Mouse (Mus musculus) hindbrain, embryonic 10.5 days (tissue): Measurements from ENCODE around the gene Tnfrsf13c. TPM values are rescaled to one million over a fixed set of nuclear protein-coding genes. Genes with fewer than 3 reads are reported as not detected.

Source experiments
- DNase-seq: peaks from one replicate; pipeline ENCODE4 v3.0.0-alpha.2; 2017; ENCODE audit warnings: low spot score
- H3K27ac ChIP-seq: fragments of 300-500 bp; sonication (generic); 2 replicates; pipeline ENCODE4 v1.5.1; 2016; ENCODE audit warnings: mild to moderate bottlenecking, moderate library complexity
- H3K27me3 ChIP-seq: fragments of 300-500 bp; sonication (generic); 2 replicates; pipeline ENCODE4 v1.6.1; 2016; ENCODE audit warnings: mild to moderate bottlenecking; ENCODE audit not compliant: poor library complexity, insufficient read depth, severe bottlenecking
- H3K36me3 ChIP-seq: fragments of 300-500 bp; sonication (generic); 2 replicates; pipeline ENCODE4 v1.6.1; 2016; ENCODE audit warnings: mild to moderate bottlenecking, moderate library complexity
- H3K4me1 ChIP-seq: fragments of 300-500 bp; sonication (generic); replicated peaks from 2 replicates; pipeline ENCODE4 v1.6.1; 2016; ENCODE audit warnings: mild to moderate bottlenecking
- H3K4me3 ChIP-seq: fragments of 300-500 bp; sonication (generic); 2 replicates; pipeline ENCODE4 v1.5.1; 2016; ENCODE audit warnings: mild to moderate bottlenecking, moderate library complexity
- H3K9me3 ChIP-seq: fragments of 300-500 bp; sonication (generic); 2 replicates; pipeline ENCODE4 v1.6.1; 2016; ENCODE audit warnings: mild to moderate bottlenecking, moderate library complexity
- WGBS: fragments of 180-500 bp; shearing (Covaris S2); methylation state at CpG from one replicate; pipeline ENCODE4 v1.1.7; 2016; 5-methylcytosine and 5-hydroxymethylcytosine counted together
- microRNA counts: library from miRNA; unstranded; fragments of <30 nt; microRNA quantifications from one replicate; lab custom pipeline; 2017
- polyA plus RNA-seq: library from polyadenylated mRNA; unstranded; fragments of >200 nt; fragmentation: Nextera tagmentation; extraction: Ambion mirVana; gene quantifications from 2 replicates; pipeline ENCODE4 v1.2.1, GENCODE M21; 2016

The Tnfrsf13c gene
- polyA plus RNA-seq, 1 experiment from 2014 or later: 0.18 TPM

DNA sequence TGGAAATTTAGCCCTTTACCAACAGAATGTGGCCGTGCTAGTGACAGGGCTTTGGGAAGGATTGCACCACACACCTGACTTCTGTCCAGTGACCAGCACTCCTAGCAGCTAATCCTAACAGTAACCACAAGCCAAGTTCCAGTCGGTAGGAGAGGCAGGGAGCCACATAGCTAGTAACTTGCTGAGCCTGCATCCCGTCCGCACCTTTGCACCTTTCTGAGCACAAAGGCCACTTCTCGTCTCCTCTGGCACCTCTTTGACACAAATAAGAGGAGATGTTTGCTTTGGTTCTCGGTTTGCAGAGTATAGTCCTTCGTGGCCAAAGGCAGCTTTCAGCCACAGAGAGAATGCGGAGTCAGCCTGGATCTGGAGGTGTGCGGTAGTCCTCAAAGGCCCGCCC is 39.5 kb downstream of the Tnfrsf13c start:
- peaks cover 31% of the 10 kb centered on the region for H3K9me3 ChIP-seq
- H3K27me3 ChIP-seq: no peaks in the 10 kb centered on the region
- H3K36me3 ChIP-seq: peaks cover 100% of the 10 kb centered on the region
- no peak overlapping the region for H3K4me3 ChIP-seq
- H3K4me1 ChIP-seq: 0 out of 2 replicates have a peak, but pooled peaks cover 5% of the 10 kb centered on the region
- DNase-seq: no peak
- 91% methylated on average over 10 of the region's 10 CpGs for WGBS
- peak overlapping the region; percentile 35; the same call in 1 of the 2 replicates for H3K27ac ChIP-seq

- Histone ChIP-seq H3K27me3 (no peaks in the 10 kb centered on the region), H3K36me3 (peaks cover 100% of the 10 kb centered on the region), H3K4me1 (0 out of 2 replicates have a peak, but pooled peaks cover 5% of the 10 kb centered on the region), H3K27ac (peak overlapping the region; percentile 19; the same call in 1 of the 2 replicates), H3K4me3 (no peak overlapping the region), H3K9me3 (peaks cover 35% of the 10 kb centered on the region)
- 71% methylated on average over 7 of the region's 7 CpGs for WGBS
- DNase-seq: no peak
These were observed 40.0 kb downstream of the Tnfrsf13c start for GRCm38 (mm10) chr15:82184183-82184582.

GRCm38 (mm10) chr15:82183596-82183995 is 40.6 kb downstream of the Tnfrsf13c start:
- Histone ChIP-seq H3K4me1 (0 out of 2 replicates have a peak, but pooled peaks cover 5% of the 10 kb centered on the region), H3K36me3 (peaks cover 100% of the 10 kb centered on the region), H3K4me3 (no peak overlapping the region), H3K27me3 (no peaks in the 10 kb centered on the region), H3K27ac (peak overlapping the region; percentile 19), H3K9me3 (peaks cover 36% of the 10 kb centered on the region)
- 66% methylated on average over 10 of the region's 10 CpGs for WGBS
- no peak for DNase-seq

DNA sequence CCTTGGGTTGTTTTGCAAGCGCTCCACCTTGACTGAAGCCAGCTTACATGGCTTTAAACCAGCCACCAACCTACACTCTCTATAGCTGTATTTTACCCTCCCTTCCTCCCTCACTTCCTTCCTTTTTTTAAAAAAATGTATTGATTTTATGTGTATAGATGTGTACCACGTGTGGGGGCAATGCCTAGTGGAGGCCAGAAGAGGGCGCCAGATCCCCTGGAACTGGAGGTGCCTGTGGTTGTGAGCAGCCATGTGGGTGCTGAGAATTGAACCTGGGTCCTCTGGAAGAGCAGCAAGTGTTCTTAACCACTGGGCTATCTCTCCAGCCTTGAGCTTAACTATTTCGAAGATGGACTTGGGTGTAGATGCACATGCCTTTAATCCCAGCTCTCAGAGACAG is 41.9 kb downstream of the Tnfrsf13c start:
- H3K27ac ChIP-seq: no peak overlapping the region
- 0 out of 2 replicates have a peak, but pooled peaks cover 5% of the 10 kb centered on the region for H3K4me1 ChIP-seq
- no peak for DNase-seq
- peaks cover 36% of the 10 kb centered on the region for H3K9me3 ChIP-seq
- H3K27me3 ChIP-seq: no peaks in the 10 kb centered on the region
- H3K4me3 ChIP-seq: no peak overlapping the region
- H3K36me3 ChIP-seq: peaks cover 100% of the 10 kb centered on the region
- 95% methylated on average over 4 of the region's 4 CpGs for whole genome bisulfite sequencing

DNA sequence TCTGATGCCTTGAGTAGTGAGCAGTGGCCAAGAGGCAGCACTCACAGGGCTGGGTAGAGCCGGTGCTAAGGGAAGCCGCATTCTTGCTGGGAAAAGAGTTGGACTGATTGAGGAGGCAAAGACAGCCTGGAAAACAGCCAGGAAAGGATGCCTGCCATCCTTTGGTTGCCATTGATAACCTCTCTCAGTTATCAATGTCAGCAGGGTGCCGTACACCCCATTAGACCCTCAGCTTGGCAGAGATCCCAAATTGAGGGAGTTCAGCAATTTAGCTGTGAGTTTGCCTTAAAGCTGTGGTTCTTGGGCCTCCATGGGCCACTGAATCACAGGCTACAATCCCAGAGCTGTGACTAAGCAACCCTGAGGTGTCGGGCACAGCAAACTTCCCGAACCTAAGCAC is 43.0 kb downstream of the Tnfrsf13c start:
- Histone ChIP-seq H3K9me3 (peaks cover 31% of the 10 kb centered on the region), H3K27me3 (no peaks in the 10 kb centered on the region), H3K36me3 (peaks cover 100% of the 10 kb centered on the region), H3K27ac (no peak overlapping the region), H3K4me3 (no peak overlapping the region), H3K4me1 (0 out of 2 replicates have a peak, but pooled peaks cover 5% of the 10 kb centered on the region)
- no peak for DNase-seq
- WGBS: 96% methylated on average over 5 of the region's 5 CpGs

GRCm38 (mm10) chr15:82177743-82178290 is 46.4 kb downstream of the Tnfrsf13c start:
- Histone ChIP-seq H3K27ac (no peak overlapping the region), H3K4me3 (no peak overlapping the region), H3K36me3 (peaks cover 99% of the 10 kb centered on the region), H3K27me3 (no peaks in the 10 kb centered on the region), H3K4me1 (no peaks in the 10 kb centered on the region), H3K9me3 (peaks cover 31% of the 10 kb centered on the region)
- 94% methylated on average over 7 of the region's 7 CpGs for WGBS
- no peak for DNase-seq

GRCm38 (mm10) chr15:82175091-82175490 is 49.1 kb downstream of the Tnfrsf13c start:
- no peak overlapping the region for H3K4me3 ChIP-seq
- peaks cover 10% of the 10 kb centered on the region; the same call in 1 of the 2 replicates for H3K9me3 ChIP-seq
- DNase-seq: no peak
- no peaks in the 10 kb centered on the region for H3K4me1 ChIP-seq
- WGBS: 97% methylated on average over 9 of the region's 9 CpGs
- H3K27me3 ChIP-seq: no peaks in the 10 kb centered on the region
- peaks cover 99% of the 10 kb centered on the region for H3K36me3 ChIP-seq
- no peak overlapping the region for H3K27ac ChIP-seq

GRCm38 (mm10) chr15:82172648-82173047 is 51.5 kb downstream of the Tnfrsf13c start:
- no peak overlapping the region for H3K27ac ChIP-seq
- H3K9me3 ChIP-seq: no peaks in the 10 kb centered on the region
- peaks cover 10% of the 10 kb centered on the region for H3K4me1 ChIP-seq
- H3K27me3 ChIP-seq: no peaks in the 10 kb centered on the region
- H3K4me3 ChIP-seq: no peak overlapping the region
- no peak for DNase-seq
- H3K36me3 ChIP-seq: peaks cover 87% of the 10 kb centered on the region
- WGBS: 89% methylated on average over 8 of the region's 8 CpGs

MicroRNA genes within 50 kb of the gene (microRNA counts, 519-probe panel; counts per million panel counts)
- microRNA mmu-miR-33 (lab: Ali Mortazavi, UCI): 1,255 counts per million, percentile 77 among the panel's probes with 10 or more counts

Other genes with a start within 250 kb of the Tnfrsf13c start
- gene 1700029P11Rik, start 243.8 kb downstream of the Tnfrsf13c start, polyA plus RNA-seq: not detected in 2 replicates
- 62.1 and 75.1 TPM in 2 replicates for gene Xrcc6, start 236.5 kb downstream of the Tnfrsf13c start, polyA plus RNA-seq
- 36.4 and 39.7 TPM in 2 replicates for gene Desi1, start 190.5 kb downstream of the Tnfrsf13c start, polyA plus RNA-seq
- 276 and 351 TPM in 2 replicates for gene Snu13, start 176.8 kb downstream of the Tnfrsf13c start, polyA plus RNA-seq
- gene 4930407I10Rik, start 165.2 kb downstream of the Tnfrsf13c start, polyA plus RNA-seq: not detected in 2 replicates
- 0.06 TPM in 1 of 2 replicates, not detected in the other for gene Mei1, start 154.4 kb downstream of the Tnfrsf13c start, polyA plus RNA-seq
- gene Ccdc134, start 96.4 kb downstream of the Tnfrsf13c start, polyA plus RNA-seq: 19.6 and 23.4 TPM in 2 replicates
- 211 and 242 TPM in 2 replicates for gene Srebf2, start 77.2 kb downstream of the Tnfrsf13c start, polyA plus RNA-seq
- gene Shisa8, start 11.6 kb downstream of the Tnfrsf13c start, polyA plus RNA-seq: 1.6 and 1.8 TPM in 2 replicates
- gene Cenpm, start 20.4 kb upstream of the Tnfrsf13c start, polyA plus RNA-seq: 86.2 and 92.6 TPM in 2 replicates
- gene 1500009C09Rik, start 28.0 kb upstream of the Tnfrsf13c start, polyA plus RNA-seq: 0.17 and 1.5 TPM in 2 replicates
- 72.8 and 111 TPM in 2 replicates for gene Sept3, start 50.5 kb upstream of the Tnfrsf13c start, polyA plus RNA-seq
- gene Wbp2nl, start 74.6 kb upstream of the Tnfrsf13c start, polyA plus RNA-seq: 0.19 TPM in 1 of 2 replicates, not detected in the other
- gene Naga, start 114.6 kb upstream of the Tnfrsf13c start, polyA plus RNA-seq: 20.9 and 24.9 TPM in 2 replicates
- gene Pheta2, start 114.6 kb upstream of the Tnfrsf13c start, polyA plus RNA-seq: 4.8 TPM in 2 replicates
- gene Smdt1, start 114.6 kb upstream of the Tnfrsf13c start, polyA plus RNA-seq: 269 and 314 TPM in 2 replicates
- gene Ndufa6, start 130.0 kb upstream of the Tnfrsf13c start, polyA plus RNA-seq: 267 and 273 TPM in 2 replicates
- gene Cyp2d22, start 155.9 kb upstream of the Tnfrsf13c start, polyA plus RNA-seq: 2.5 and 3.0 TPM in 2 replicates
- not detected in 2 replicates for gene Cyp2d11, start 169.7 kb upstream of the Tnfrsf13c start, polyA plus RNA-seq
- not detected in 2 replicates for gene Cyp2d10, start 182.8 kb upstream of the Tnfrsf13c start, polyA plus RNA-seq
- gene Cyp2d9, start 209.1 kb upstream of the Tnfrsf13c start, polyA plus RNA-seq: not detected in 2 replicates